Mouse (Mus musculus): Measurements from ENCODE around the gene Zfp790.

Zfp790 gene

GRCm38 (mm10) chr7:29815910-29816429, at the start of gene Zfp790:
Gene Zfp790, plus strand, starts transcription at chr7:29816114.
- DNase-seq, result peak; percentile 91

- peak; percentile 86 for DNase-seq
Observed at GRCm38 (mm10) chr7:29767058-29767686, 48.7 kb upstream of the Zfp790 start.

GRCm38 (mm10) chr7:29768090-29768900, 47.6 kb upstream of the Zfp790 start, which contains the start of gene Zfp84:
Gene Zfp84, plus strand, starts transcription at chr7:29768552.
- peak; percentile 89 for DNase-seq

DNA sequence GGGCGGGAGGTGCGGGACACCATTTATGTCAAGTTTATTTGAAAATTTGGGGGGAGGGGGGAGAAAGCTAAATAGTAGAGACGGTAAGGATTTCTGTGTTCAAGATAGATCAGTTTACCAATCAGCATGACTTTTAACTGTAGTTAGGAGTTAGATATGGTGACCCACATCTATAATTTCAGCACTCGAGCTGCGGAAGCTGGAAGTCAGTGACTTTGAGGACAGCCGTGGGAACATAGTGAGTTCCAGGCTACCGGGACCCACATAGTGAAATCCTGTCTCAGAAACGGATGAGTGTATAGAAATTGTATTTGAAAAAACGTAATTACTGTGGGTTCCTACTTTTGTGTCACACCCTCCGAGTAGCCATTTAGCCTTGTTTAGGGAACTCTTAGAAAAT, 46.9 kb upstream of the Zfp790 start:
- no peak for DNase-seq

GRCm38 (mm10) chr7:29773503-29773902, 42.4 kb upstream of the Zfp790 start:
- peak; percentile 0 for DNase-seq

- DNase-seq, result peak; percentile 2
Observed at GRCm38 (mm10) chr7:29774371-29774770, 41.5 kb upstream of the Zfp790 start.

GRCm38 (mm10) chr7:29776568-29776967, 39.3 kb upstream of the Zfp790 start:
- no peak for DNase-seq

DNA sequence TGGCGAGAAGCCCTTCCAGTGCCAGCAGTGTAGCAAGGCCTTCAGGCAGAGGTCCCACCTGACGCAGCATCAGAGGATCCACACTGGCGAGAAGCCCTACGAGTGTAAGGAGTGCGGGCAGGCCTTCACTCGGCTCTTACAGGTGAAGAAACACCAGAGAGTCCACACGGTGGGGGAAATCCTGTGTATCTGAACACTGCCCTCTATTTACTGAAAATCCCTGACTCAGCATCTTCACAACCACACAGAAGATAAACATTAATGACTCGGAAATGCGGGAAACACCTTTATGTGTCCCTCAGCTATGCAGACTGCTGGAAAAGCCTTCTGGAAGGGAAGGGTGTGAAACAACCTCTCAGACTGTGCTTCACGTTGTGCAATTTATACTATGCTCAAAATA, 38.5 kb upstream of the Zfp790 start:
- DNase-seq, result no peak

GRCm38 (mm10) chr7:29783871-29784551, 31.9 kb upstream of the Zfp790 start, which contains the start of gene Zfp30:
Gene Zfp30, plus strand, starts transcription at chr7:29783998.
- peak; percentile 91 for DNase-seq

DNA sequence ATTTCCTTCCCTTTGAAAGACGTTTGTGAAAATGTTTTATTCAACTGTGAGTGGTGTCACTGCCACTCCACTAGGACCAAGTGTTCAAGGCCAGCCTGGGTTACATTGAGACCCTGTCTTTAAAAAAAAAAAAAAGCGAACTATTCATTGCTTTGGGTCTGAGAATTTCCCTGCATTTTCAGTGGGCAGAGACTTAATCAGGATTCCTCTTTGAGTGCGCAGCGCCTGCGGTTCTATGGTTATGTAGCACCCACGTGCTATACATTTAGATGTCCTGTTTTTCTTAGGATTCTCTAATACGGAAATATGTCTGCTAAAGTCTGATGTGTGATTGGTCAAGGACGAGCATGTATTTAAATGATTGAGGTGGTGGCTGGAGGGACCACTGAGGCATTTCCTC, 30.9 kb upstream of the Zfp790 start:
- no peak for DNase-seq

GRCm38 (mm10) chr7:29785888-29786287, 30.0 kb upstream of the Zfp790 start:
- no peak for DNase-seq

- no peak for DNase-seq
Observed at GRCm38 (mm10) chr7:29792906-29793305, 23.0 kb upstream of the Zfp790 start.

DNA sequence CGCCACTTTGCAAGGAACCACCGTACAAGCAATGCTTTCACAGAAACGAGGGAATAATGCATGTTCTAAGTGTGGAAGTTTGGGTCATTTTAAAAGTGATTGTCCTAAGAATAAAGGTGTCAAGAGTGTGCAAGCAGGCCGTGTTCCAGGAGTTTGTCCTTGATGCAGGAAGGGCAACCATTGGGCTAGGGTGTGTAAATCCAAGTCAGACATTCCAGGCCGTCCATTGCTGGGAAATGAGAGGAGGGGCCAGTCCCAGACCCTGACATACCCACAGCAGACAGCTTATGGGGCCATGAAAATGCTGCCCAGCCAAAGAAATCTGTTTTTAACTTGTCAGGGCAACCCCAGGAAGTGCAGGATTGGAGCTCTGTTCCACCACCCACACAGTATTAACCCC, 8.9 kb upstream of the Zfp790 start:
- no peak for DNase-seq

- no peak for DNase-seq
Observed at GRCm38 (mm10) chr7:29812244-29812643, 3.7 kb upstream of the Zfp790 start.

DNA sequence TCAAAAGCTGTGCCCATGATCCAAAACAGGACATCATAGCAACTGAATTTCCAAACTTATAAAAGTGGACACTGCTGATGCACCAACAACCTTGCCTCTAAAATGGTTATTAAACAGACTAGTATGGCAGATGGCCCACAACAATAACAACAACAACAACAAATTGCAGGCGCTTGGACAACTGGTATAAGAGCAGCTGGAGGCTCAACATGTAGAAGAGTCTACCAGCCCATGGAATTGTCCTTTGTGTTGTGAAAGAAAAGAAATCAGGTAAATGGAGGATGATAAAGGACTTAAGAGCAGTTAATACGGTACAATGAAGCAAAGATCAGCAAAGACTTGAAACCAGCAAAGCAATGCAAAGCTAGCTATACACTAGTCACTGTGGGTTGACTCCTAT, 1.5 kb upstream of the Zfp790 start:
- no peak for DNase-seq

- no peak for DNase-seq
Observed at GRCm38 (mm10) chr7:29815061-29815784, 691 bp upstream of the Zfp790 start.

DNA sequence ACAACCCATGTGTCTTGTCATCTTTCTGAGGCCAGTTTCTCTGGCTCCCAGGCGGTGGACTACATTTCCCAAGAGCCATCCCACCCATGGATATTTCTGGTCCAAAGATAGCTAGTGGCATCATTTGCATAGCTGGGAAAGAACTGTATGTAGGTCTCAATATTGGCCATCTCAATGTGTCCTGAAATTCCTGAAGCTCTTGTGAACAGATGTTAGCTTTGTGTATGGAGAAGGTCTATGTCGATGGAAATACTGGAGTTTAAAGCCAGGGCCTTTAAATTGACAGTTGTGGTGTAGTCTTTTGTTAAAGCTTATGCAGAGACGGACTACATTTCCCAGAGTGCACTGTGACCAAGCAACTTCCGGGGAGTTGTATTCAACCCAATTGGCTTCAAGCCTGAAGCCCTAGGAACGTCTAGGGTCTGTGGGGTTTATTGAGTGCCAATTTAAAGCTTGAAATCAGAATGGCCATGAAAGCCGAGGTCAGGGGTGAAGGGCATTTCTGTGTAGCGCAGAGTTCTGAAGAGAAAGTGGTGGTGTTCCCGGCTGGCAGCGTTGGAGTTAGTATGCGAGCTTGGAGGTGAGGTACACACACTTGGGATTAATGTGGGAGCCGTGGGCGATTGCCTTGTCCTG, 2.8 kb downstream of the Zfp790 start:
- DNase-seq, result peak; percentile 81

GRCm38 (mm10) chr7:29828001-29828400, 12.1 kb downstream of the Zfp790 start:
- peak; percentile 27 for DNase-seq

GRCm38 (mm10) chr7:29829804-29830203, 13.9 kb downstream of the Zfp790 start:
- DNase-seq, result no peak

DNA sequence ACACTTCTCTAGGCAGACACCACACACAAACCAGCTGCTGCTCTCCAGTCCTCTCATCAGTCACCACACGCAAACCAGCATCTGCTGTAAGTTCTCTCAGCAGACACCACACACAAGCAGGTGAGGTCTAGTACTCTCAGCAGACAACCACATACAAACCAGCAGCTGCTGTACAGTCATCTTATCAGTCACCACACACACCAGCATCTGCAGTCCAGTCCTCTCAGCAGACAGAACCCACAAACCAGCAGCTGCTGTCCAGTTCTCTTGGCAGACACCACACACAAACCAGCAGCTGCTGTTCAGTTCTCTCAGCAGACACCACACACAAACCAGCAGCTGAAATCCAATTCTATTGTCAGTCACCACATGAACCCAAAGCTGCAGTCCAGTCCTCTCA, 20.9 kb downstream of the Zfp790 start:
- no peak for DNase-seq

- no peak for DNase-seq
Observed at GRCm38 (mm10) chr7:29839256-29839655, 23.3 kb downstream of the Zfp790 start.

DNA sequence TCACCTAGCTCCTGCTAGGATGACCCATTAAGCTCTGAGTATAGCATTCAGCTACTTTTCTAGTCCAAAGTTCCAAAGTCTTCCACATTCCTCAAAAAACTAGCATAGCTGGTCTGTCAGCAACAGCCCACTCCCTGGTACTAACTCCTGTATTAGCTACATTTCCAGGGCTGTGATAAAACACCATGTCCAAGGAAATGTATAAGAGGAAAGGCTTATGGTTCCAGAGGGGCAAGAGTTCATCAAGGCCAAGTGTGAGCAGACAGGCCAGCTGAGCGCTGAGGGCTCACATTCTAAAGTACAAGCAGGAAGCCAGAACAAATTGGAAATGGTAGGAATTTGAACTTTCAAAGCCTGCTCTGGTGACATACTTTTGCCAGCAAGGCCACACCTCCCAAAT, 26.2 kb downstream of the Zfp790 start:
- DNase-seq, result no peak

Measured in kidney, postnatal 10 days (tissue).